Comparison of ENCODE assay signal across 11 mouse cellular contexts in the genomic region with DNA sequence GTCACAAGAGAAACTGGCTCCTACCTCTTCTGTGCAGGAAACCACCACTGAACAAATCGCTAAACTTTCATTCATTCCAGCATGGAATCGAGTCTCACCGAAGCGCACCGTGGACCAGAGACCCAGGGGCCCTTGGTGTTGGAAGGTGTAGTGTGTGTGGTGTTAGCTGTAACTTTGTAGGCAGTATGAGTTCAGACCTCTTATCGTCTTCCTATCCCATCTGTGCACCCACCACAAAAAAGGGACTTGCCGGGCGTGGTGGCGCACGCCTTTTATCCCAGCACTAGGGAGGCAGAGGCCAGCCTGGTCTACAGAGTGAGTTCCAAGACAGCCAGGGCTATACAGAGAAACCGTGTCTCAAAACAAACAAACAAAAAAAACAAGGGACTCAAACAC. TPM values are rescaled to one million over a fixed set of nuclear protein-coding genes. Genes with fewer than 3 reads are reported as not detected.
DNase-seq lines count a peak whose midpoint lies in the region; ATAC-seq and TF ChIP-seq lines count a peak whose summit lies in the region.
"Had no signal": no experiment of that assay in that cellular context is flagged by ENCODE, and none has a peak within 500 bp of the region (broad histone marks: within the 10 kb centered on the region; RNA-seq: fewer than 3 reads in every experiment).

No protein-coding gene starts in this region.

- no peaks in the 10 kb centered on the region for H3K27me3 ChIP-seq in kidney, embryonic 16.5 days (ENCODE audit: insufficient read depth, low read length)
- no peaks in the 10 kb centered on the region for H3K27me3 ChIP-seq in MEL (ENCODE audit: control insufficient read depth in 1 of 2, insufficient read depth in 2 of 2, low read length in 2 of 2)
- H3K27me3 ChIP-seq in stomach, embryonic 15.5 days (replicated peaks), result no peaks in the 10 kb centered on the region

- no peaks in the 10 kb centered on the region for H3K9me3 ChIP-seq in kidney, embryonic 16.5 days (ENCODE audit: low read length)
- no peaks in the 10 kb centered on the region for H3K9me3 ChIP-seq in MEL (replicated peaks; ENCODE audit: insufficient read depth, low read length)
- H3K9me3 ChIP-seq in stomach, embryonic 15.5 days, result no peaks in the 10 kb centered on the region

- no peak overlapping the region for H3K4me2 ChIP-seq in kidney, embryonic 16.5 days (replicated peaks; ENCODE audit: low read depth, low read length)
- H3K4me2 ChIP-seq in stomach, embryonic 15.5 days, result no peak overlapping the region
- H3K4me2 ChIP-seq: heart, embryonic 12.5 days had no signal

- no peak for TF ChIP-seq POLR2A in MEL (IDR thresholded peaks at IDR 0.05; ENCODE audit: control insufficient read depth in 1 of 2, insufficient read depth in 1 of 2, low read depth in 1 of 2, low read length in 2 of 2, poor library complexity in 1 of 2)

- TF ChIP-seq CTCF in MEL (IDR thresholded peaks at IDR 0.05 in 2 of 3, conservative IDR thresholded peaks at IDR 0.05 in 1 of 3; ENCODE audit: control insufficient read depth in 1 of 3, insufficient read depth in 1 of 3, low read depth in 2 of 3, low read length in 3 of 3, poor library complexity in 1 of 3, severe bottlenecking in 1 of 3), result no peak

- 0 out of 4 replicates have a peak, but pooled peaks of 1 of the 2 experiments have one; percentile 15 for TF ChIP-seq EP300 in MEL (IDR thresholded peaks at IDR 0.05; ENCODE audit: low read depth in 1 of 2, low read length in 2 of 2)

- H3K4me1 ChIP-seq in kidney, embryonic 16.5 days (ENCODE audit: insufficient read depth, low read length), result peaks cover 84% of the 10 kb centered on the region
- H3K4me1 ChIP-seq in MEL (ENCODE audit: control insufficient read depth in 1 of 2, insufficient read depth in 2 of 2, low read length in 2 of 2), result peaks cover 17 to 42% of the 10 kb centered on the region in 2 experiments
- H3K4me1 ChIP-seq in stomach, embryonic 15.5 days, result peaks cover 70% of the 10 kb centered on the region

- H3K27ac ChIP-seq in kidney, embryonic 16.5 days (ENCODE audit: low read length), result peak overlapping the region; percentile 72; the same call in 1 of the 2 replicates
- H3K27ac ChIP-seq in MEL (ENCODE audit: control insufficient read depth, low read depth, low read length), result peak overlapping the region; percentile 52
- H3K27ac ChIP-seq in stomach, embryonic 15.5 days, result peak overlapping the region; percentile 67
- H3K27ac ChIP-seq: left cerebral cortex, adult 2 months; macrophage had no signal

- no peak overlapping the region for H3K9ac ChIP-seq in kidney, embryonic 16.5 days (replicated peaks; ENCODE audit: low read length)
- no peak overlapping the region for H3K9ac ChIP-seq in MEL (ENCODE audit: control insufficient read depth, low read depth, low read length, poor library complexity, severe bottlenecking)
- H3K9ac ChIP-seq in stomach, embryonic 15.5 days, result no peak overlapping the region
- H3K9ac ChIP-seq: heart, embryonic 12.5 days had no signal

- WGBS in kidney, embryonic 16.5 days, result 81% methylated on average over 11 of the region's 11 CpGs
- WGBS in stomach, embryonic 15.5 days, result 75% methylated on average over 11 of the region's 11 CpGs

- no peak for ATAC-seq in kidney, embryonic 16.5 days (ENCODE audit: low FRiP score, low TSS enrichment)
- ATAC-seq in stomach, embryonic 15.5 days (ENCODE audit: insufficient read depth, low FRiP score, low read depth), result no peak

- H3K4me3 ChIP-seq in kidney, embryonic 16.5 days (ENCODE audit: low read length), result no peak overlapping the region
- peak overlapping the region in 1 of 2 experiments; percentile 16; a peak in 1 of 4 replicates for H3K4me3 ChIP-seq in MEL (ENCODE audit: control insufficient read depth in 1 of 2, insufficient read depth in 1 of 2, low read depth in 2 of 2, low read length in 2 of 2)
- H3K4me3 ChIP-seq in stomach, embryonic 15.5 days (replicated peaks), result no peak overlapping the region
- H3K4me3 ChIP-seq: heart, embryonic 12.5 days; left cerebral cortex, adult 2 months had no signal

- H3K36me3 ChIP-seq in kidney, embryonic 16.5 days (ENCODE audit: insufficient read depth, low read length), result no peaks in the 10 kb centered on the region
- peaks cover 0 to 32% of the 10 kb centered on the region in 2 experiments; a peak in 3 of 4 replicates for H3K36me3 ChIP-seq in MEL (ENCODE audit: control insufficient read depth in 1 of 2, insufficient read depth in 2 of 2, low read length in 2 of 2)
- no peaks in the 10 kb centered on the region for H3K36me3 ChIP-seq in stomach, embryonic 15.5 days
- H3K36me3 ChIP-seq: heart, embryonic 12.5 days had no signal

- TF ChIP-seq RAD21 in MEL (IDR thresholded peaks at IDR 0.05; ENCODE audit: low read depth, low read length), result no peak

- DNase-seq in kidney, adult 9 months, result no peak
- peak; percentile 49 for DNase-seq in MEL (ENCODE audit: low read depth, low spot score)
- DNase-seq in liver, result peak; percentile 41
- no peak for DNase-seq in left cerebral cortex, adult 18-20 months (ENCODE audit: low spot score in 2 of 2)
- DNase-seq in adrenal gland, adult 8-10 months, result no peak
- DNase-seq: cerebellum, postnatal 25 days had no signal

- H3K79me2 ChIP-seq in MEL (ENCODE audit: control insufficient read depth, insufficient read depth, low read length, poor library complexity), result peaks cover 18% of the 10 kb centered on the region

TF ChIP-seq in MEL, 35 proteins besides CTCF, POLR2A, EP300 and RAD21:
- TF ChIP-seq GATA1 (IDR thresholded peaks at IDR 0.05; ENCODE audit: low read depth, low read length), result peak; percentile 37; the same call in 1 of the 2 replicates
- no peak for TF ChIP-seq BHLHE40 (IDR thresholded peaks at IDR 0.05; ENCODE audit: borderline replicate concordance, low read depth, low read length)

RNA-seq across cellular contexts. Expression of a gene that starts 13.7 kb away (rescaled TPM):
- 12.0 and 14.3 TPM in 2 replicates for polyA plus RNA-seq in kidney, embryonic 16.5 days (2015; fragmentation: Nextera tagmentation; extraction: Ambion mirVana)
- total RNA-seq in MEL (2012; rRNA removed), result 8.5 and 8.7 TPM in 2 replicates
- polyA plus RNA-seq in MEL (2012; ENCODE audit: insufficient read depth in 1 of 2, insufficient read length in 2 of 2, low read depth in 1 of 2, low replicate concordance in 2 of 2, missing spikeins in 1 of 2), result 10 to 100 TPM in 1 of 2 experiments, not detected in 1; 15.3 TPM
- 9.4 and 11.1 TPM in 2 replicates for polyA plus RNA-seq in stomach, embryonic 15.5 days (2015; fragmentation: Nextera tagmentation; extraction: Ambion mirVana)
- 10 to 100 TPM; 19.1 to 24.0 TPM for total RNA-seq in left cerebral cortex, adult 18-20 months (2021)
- total RNA-seq in adrenal gland, adult 8-10 months (2022), result 1 to 10 TPM; 1.4 to 4.0 (median 2.7) TPM

Comparison
In these comparisons a context has a peak if more than half of its experiments do, and no peak if none do; other contexts are left out.
1. DNase-seq: peak in MEL (single experiment) and liver (single experiment); none in kidney, adult 9 months (single experiment), left cerebral cortex, adult 18-20 months (0 of 2) and adrenal gland, adult 8-10 months (single experiment).
2. Peak in every context shown above with its lines, with median percentiles within 50 percentile points of each other: H3K27ac ChIP-seq.